Mouse (Mus musculus) adrenal gland, adult 2 months (tissue): Measurements from ENCODE around the gene Pomgnt2. TPM values are rescaled to one million over a fixed set of nuclear protein-coding genes. Genes with fewer than 3 reads are reported as not detected.

Experiments used
- DNase-seq: peaks from one replicate; pipeline ENCODE4 v3.0.0; 2021
- polyA plus RNA-seq: library from polyadenylated mRNA; depleted of rRNA; stranded (reverse); fragments of >200 nt; gene quantifications from 2 replicates; pipeline ENCODE4 v1.2.3, GENCODE M21; 2012; rRNA removed
- total RNA-seq, 2 experiments: library from RNA; stranded (reverse); gene quantifications; 2 replicates each; pipeline ENCODE4 v1.2.3; 2021

Pomgnt2 gene
- total and polyA plus RNA-seq, 3 experiments, result 14.7 to 35.5 (median 24.7) TPM

GRCm38 (mm10) chr9:121968258-121968657 is 28.7 kb downstream of the Pomgnt2 start:
- peak; percentile 85 for DNase-seq

GRCm38 (mm10) chr9:121964941-121965340 is 32.0 kb downstream of the Pomgnt2 start:
- DNase-seq, result no peak

- DNase-seq, result peak; percentile 61
Observed at GRCm38 (mm10) chr9:121959966-121960635, 36.8 kb downstream of the Pomgnt2 start.

GRCm38 (mm10) chr9:121952596-121952995 is 44.3 kb downstream of the Pomgnt2 start:
- DNase-seq, result no peak

GRCm38 (mm10) chr9:121951114-121951423 is 45.8 kb downstream of the Pomgnt2 start:
- DNase-seq, result no peak

GRCm38 (mm10) chr9:121950418-121951113 is 46.3 kb downstream of the Pomgnt2 start, which contains the start of gene Fam198a:
TSS of gene Fam198a (plus strand) at chr9:121950988.
- peak; percentile 92 for DNase-seq

- DNase-seq, result no peak
Observed at GRCm38 (mm10) chr9:121948431-121948830, 48.5 kb downstream of the Pomgnt2 start.

GRCm38 (mm10) chr9:121947784-121948183 is 49.1 kb downstream of the Pomgnt2 start:
- DNase-seq, result peak; percentile 72

- no peak for DNase-seq
Observed at GRCm38 (mm10) chr9:121943628-121944027, 53.3 kb downstream of the Pomgnt2 start.

GRCm38 (mm10) chr9:121943005-121943404 is 53.9 kb downstream of the Pomgnt2 start:
- DNase-seq, result no peak

- DNase-seq, result no peak
Observed at GRCm38 (mm10) chr9:121937944-121938355, 59.0 kb downstream of the Pomgnt2 start.

GRCm38 (mm10) chr9:121937451-121937864 is 59.5 kb downstream of the Pomgnt2 start:
- no peak for DNase-seq

- DNase-seq, result no peak
Observed at GRCm38 (mm10) chr9:121936952-121937351, 60.0 kb downstream of the Pomgnt2 start.

- DNase-seq, result no peak
Observed at GRCm38 (mm10) chr9:121934856-121935255, 62.1 kb downstream of the Pomgnt2 start.

Other genes starting within 250 kb of the Pomgnt2 start
- gene Zfp651, start 237.8 kb downstream of the Pomgnt2 start, total RNA-seq, result 10 to 100 TPM; 26.6 to 49.7 TPM
- gene Zfp651, start 237.8 kb downstream of the Pomgnt2 start, polyA plus RNA-seq, result 36.6 and 51.5 TPM in 2 replicates
- not detected for gene Klhl40, start 219.5 kb downstream of the Pomgnt2 start, total RNA-seq
- not detected in 2 replicates for gene Klhl40, start 219.5 kb downstream of the Pomgnt2 start, polyA plus RNA-seq
- not detected for gene Hhatl, start 204.6 kb downstream of the Pomgnt2 start, total RNA-seq
- gene Hhatl, start 204.6 kb downstream of the Pomgnt2 start, polyA plus RNA-seq, result 0.13 and 0.17 TPM in 2 replicates
- 1 to 10 TPM in 1 of 2 experiments, under 1 TPM in 1; 0.63 to 1.0 TPM for gene Ccdc13, start 157.6 kb downstream of the Pomgnt2 start, total RNA-seq
- gene Ccdc13, start 157.6 kb downstream of the Pomgnt2 start, polyA plus RNA-seq, result 0.26 and 1.2 TPM in 2 replicates
- gene Higd1a, start 138.7 kb downstream of the Pomgnt2 start, total RNA-seq, result 100 to 1,000 TPM in 1 of 2 experiments, 10 to 100 TPM in 1; 44.6 to 103 TPM
- 15.4 and 20.8 TPM in 2 replicates for gene Higd1a, start 138.7 kb downstream of the Pomgnt2 start, polyA plus RNA-seq
- 1 to 10 TPM; 1.2 to 1.4 TPM for gene Ackr2, start 98.8 kb downstream of the Pomgnt2 start, total RNA-seq
- 0.77 and 0.92 TPM in 2 replicates for gene Ackr2, start 98.8 kb downstream of the Pomgnt2 start, polyA plus RNA-seq
- gene Cyp8b1, start 80.8 kb downstream of the Pomgnt2 start, total RNA-seq, result under 1 TPM; 0.48 to 0.84 TPM
- 0.32 and 1.00 TPM in 2 replicates for gene Cyp8b1, start 80.8 kb downstream of the Pomgnt2 start, polyA plus RNA-seq
- 1 to 10 TPM in 1 of 2 experiments, under 1 TPM in 1; 0.78 to 1.6 TPM for gene Fam198a, start 46.1 kb downstream of the Pomgnt2 start, total RNA-seq
- 0.87 and 1.5 TPM in 2 replicates for gene Fam198a, start 46.1 kb downstream of the Pomgnt2 start, polyA plus RNA-seq
- 100 to 1,000 TPM; 183 to 230 TPM for gene Snrk, start 120.2 kb upstream of the Pomgnt2 start, total RNA-seq
- 114 and 115 TPM in 2 replicates for gene Snrk, start 120.2 kb upstream of the Pomgnt2 start, polyA plus RNA-seq